Mouse (Mus musculus) kidney, adult 10 weeks (tissue): ENCODE results near the gene Rfc5. TPM values are rescaled to one million over a fixed set of nuclear protein-coding genes. Genes with fewer than 3 reads are reported as not detected.

ENCODE experiments used
- polyA plus RNA-seq: library from polyadenylated mRNA; stranded (reverse); fragments of 350-450 nt; fragmentation: Illumina TruSeq; extraction: RNeasy Lipid Tissue Mini Kit (QIAGEN cat#74804); gene quantifications from one replicate; pipeline ENCODE4 v1.2.3, GENCODE M21; 2014; ENCODE audit warnings: low read depth, low replicate concordance

Gene Rfc5
- 3.3 TPM for polyA plus RNA-seq

GRCm38 (mm10) chr5:117388877-117389276, at the start of gene Rfc5:
TSS of gene Rfc5 (minus strand) at chr5:117389047.

GRCm38 (mm10) chr5:117413507-117414501, 25.0 kb upstream of the Rfc5 start, which contains the start of gene Ksr2:
TSS of gene Ksr2 (plus strand) at chr5:117414000.

DNA sequence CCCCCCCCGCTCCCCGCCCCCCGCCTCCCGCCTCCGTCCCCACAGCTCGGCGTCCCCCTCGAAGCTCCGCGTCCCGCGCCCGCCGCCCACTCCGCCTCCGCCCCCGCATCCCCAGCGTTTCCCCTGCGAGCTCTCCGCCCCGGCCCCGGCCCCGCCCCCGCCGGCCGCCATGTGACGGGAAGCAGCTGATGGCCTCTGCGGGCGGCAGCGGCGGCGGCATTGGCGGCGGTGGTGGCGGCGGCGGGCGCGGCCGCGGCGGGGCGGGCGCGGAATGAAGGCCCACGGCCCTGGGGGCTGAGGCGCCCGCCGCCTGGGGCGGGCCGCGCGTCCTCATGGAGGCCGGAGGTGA, 31.7 kb downstream of the Rfc5 start, which contains the start of gene Wsb2:
TSS of gene Wsb2 (plus strand) at position 176 of the 349 bp plus-strand sequence.

Other genes with a start within 250 kb of the Rfc5 start
- 49.2 TPM for gene Pebp1, start 101.4 kb downstream of the Rfc5 start, polyA plus RNA-seq
- 8.7 TPM for gene Vsig10, start 70.0 kb downstream of the Rfc5 start, polyA plus RNA-seq
- gene Wsb2, start 31.7 kb downstream of the Rfc5 start, polyA plus RNA-seq, result 25.1 TPM
- gene Ksr2, start 25.0 kb upstream of the Rfc5 start, polyA plus RNA-seq, result 2.6 TPM